Mouse (Mus musculus): Measurements from ENCODE around the gene Il1rl2. TPM values are rescaled to one million over a fixed set of nuclear protein-coding genes. Genes with fewer than 3 reads are reported as not detected.

The Il1rl2 gene
- polyA plus RNA-seq, 1 experiment from 2014 or later, result 0.85 TPM

- H3K27me3 ChIP-seq (replicated peaks; ENCODE audit: control insufficient read depth, insufficient read depth, low read length), result no peaks in the 10 kb centered on the region
- H3K4me1 ChIP-seq (ENCODE audit: control insufficient read depth, insufficient read depth, low read length), result no peaks in the 10 kb centered on the region
- WGBS, result 79% methylated on average over 2 of the region's 2 CpGs
- DNase-seq (ENCODE audit: low spot score) (no peak), ATAC-seq (no peak)
- no peak overlapping the region for H3K4me2 ChIP-seq (ENCODE audit: low read length)
- H3K4me3 ChIP-seq (ENCODE audit: low read depth, low read length), result no peak overlapping the region
- H3K9me3 ChIP-seq (replicated peaks; ENCODE audit: control insufficient read depth, low read length), result no peaks in the 10 kb centered on the region
- H3K9ac ChIP-seq (ENCODE audit: low read length), result no peak overlapping the region
- H3K36me3 ChIP-seq (ENCODE audit: control insufficient read depth, insufficient read depth, low read length), result no peaks in the 10 kb centered on the region
- no peak overlapping the region for H3K27ac ChIP-seq (ENCODE audit: low read depth, low read length)
Observed at GRCm38 (mm10) chr1:40358351-40358750, 33.9 kb downstream of the Il1rl2 start.

GRCm38 (mm10) chr1:40358771-40359181 lies 34.4 kb downstream of the Il1rl2 start:
- ATAC-seq (no peak), DNase-seq (ENCODE audit: low spot score) (no peak)
- H3K27ac ChIP-seq (ENCODE audit: low read depth, low read length), result no peak overlapping the region
- no peak overlapping the region for H3K4me3 ChIP-seq (ENCODE audit: low read depth, low read length)
- H3K9me3 ChIP-seq (replicated peaks; ENCODE audit: control insufficient read depth, low read length), result no peaks in the 10 kb centered on the region
- no peaks in the 10 kb centered on the region for H3K36me3 ChIP-seq (ENCODE audit: control insufficient read depth, insufficient read depth, low read length)
- H3K4me2 ChIP-seq (ENCODE audit: low read length), result no peak overlapping the region
- H3K9ac ChIP-seq (ENCODE audit: low read length), result no peak overlapping the region
- no peaks in the 10 kb centered on the region for H3K27me3 ChIP-seq (replicated peaks; ENCODE audit: control insufficient read depth, insufficient read depth, low read length)
- no peaks in the 10 kb centered on the region for H3K4me1 ChIP-seq (ENCODE audit: control insufficient read depth, insufficient read depth, low read length)
- 80% methylated on average over 4 of the region's 4 CpGs for WGBS

GRCm38 (mm10) chr1:40359731-40360130 lies 35.3 kb downstream of the Il1rl2 start:
- no peak for DNase-seq (ENCODE audit: low spot score)
- no peak overlapping the region for H3K27ac ChIP-seq (ENCODE audit: low read depth, low read length)

GRCm38 (mm10) chr1:40360969-40361368 lies 36.6 kb downstream of the Il1rl2 start:
- 57% methylated on average over 7 of the region's 7 CpGs for WGBS
- H3K4me1 ChIP-seq (ENCODE audit: control insufficient read depth, insufficient read depth, low read length), result no peaks in the 10 kb centered on the region
- H3K4me2 ChIP-seq (ENCODE audit: low read length), result no peak overlapping the region
- H3K36me3 ChIP-seq (ENCODE audit: control insufficient read depth, insufficient read depth, low read length), result no peaks in the 10 kb centered on the region
- no peak overlapping the region for H3K27ac ChIP-seq (ENCODE audit: low read depth, low read length)
- no peak overlapping the region for H3K4me3 ChIP-seq (ENCODE audit: low read depth, low read length)
- H3K27me3 ChIP-seq (replicated peaks; ENCODE audit: control insufficient read depth, insufficient read depth, low read length), result no peaks in the 10 kb centered on the region
- H3K9ac ChIP-seq (ENCODE audit: low read length), result no peak overlapping the region
- H3K9me3 ChIP-seq (replicated peaks; ENCODE audit: control insufficient read depth, low read length), result no peaks in the 10 kb centered on the region
- ATAC-seq, result no peak
- no peak for DNase-seq (ENCODE audit: low spot score)

More at GRCm38 (mm10) chr1:40359731-40360130, 35.3 kb downstream of the Il1rl2 start:
- H3K27me3 ChIP-seq (replicated peaks; ENCODE audit: control insufficient read depth, insufficient read depth, low read length), result no peaks in the 10 kb centered on the region
- H3K4me2 ChIP-seq (ENCODE audit: low read length), result no peak overlapping the region
- H3K4me1 ChIP-seq (ENCODE audit: control insufficient read depth, insufficient read depth, low read length), result no peaks in the 10 kb centered on the region
- ATAC-seq, result no peak
- WGBS, result 65% methylated on average over 2 of the region's 2 CpGs
- no peaks in the 10 kb centered on the region for H3K36me3 ChIP-seq (ENCODE audit: control insufficient read depth, insufficient read depth, low read length)
- no peaks in the 10 kb centered on the region for H3K9me3 ChIP-seq (replicated peaks; ENCODE audit: control insufficient read depth, low read length)
- H3K4me3 ChIP-seq (ENCODE audit: low read depth, low read length), result no peak overlapping the region
- H3K9ac ChIP-seq (ENCODE audit: low read length), result no peak overlapping the region

- H3K9ac ChIP-seq (ENCODE audit: low read length), result no peak overlapping the region
- H3K9me3 ChIP-seq (replicated peaks; ENCODE audit: control insufficient read depth, low read length), result no peaks in the 10 kb centered on the region
- no peaks in the 10 kb centered on the region for H3K27me3 ChIP-seq (replicated peaks; ENCODE audit: control insufficient read depth, insufficient read depth, low read length)
- WGBS, result 65% methylated on average over 1 of the region's 1 CpGs
- no peaks in the 10 kb centered on the region for H3K4me1 ChIP-seq (ENCODE audit: control insufficient read depth, insufficient read depth, low read length)
- H3K27ac ChIP-seq (ENCODE audit: low read depth, low read length), result no peak overlapping the region
- H3K4me2 ChIP-seq (ENCODE audit: low read length), result no peak overlapping the region
- no peaks in the 10 kb centered on the region for H3K36me3 ChIP-seq (ENCODE audit: control insufficient read depth, insufficient read depth, low read length)
- ATAC-seq (no peak), DNase-seq (ENCODE audit: low spot score) (no peak)
- H3K4me3 ChIP-seq (ENCODE audit: low read depth, low read length), result no peak overlapping the region
Observed at GRCm38 (mm10) chr1:40361596-40361995, 37.2 kb downstream of the Il1rl2 start.

GRCm38 (mm10) chr1:40362784-40363183 lies 38.4 kb downstream of the Il1rl2 start:
- Histone ChIP-seq H3K4me1 (ENCODE audit: control insufficient read depth, insufficient read depth, low read length) (no peaks in the 10 kb centered on the region), H3K36me3 (ENCODE audit: control insufficient read depth, insufficient read depth, low read length) (no peaks in the 10 kb centered on the region), H3K4me3 (ENCODE audit: low read depth, low read length) (no peak overlapping the region), H3K9me3 (replicated peaks; ENCODE audit: control insufficient read depth, low read length) (no peaks in the 10 kb centered on the region), H3K9ac (ENCODE audit: low read length) (no peak overlapping the region), H3K27ac (ENCODE audit: low read depth, low read length) (no peak overlapping the region), H3K4me2 (ENCODE audit: low read length) (no peak overlapping the region), H3K27me3 (replicated peaks; ENCODE audit: control insufficient read depth, insufficient read depth, low read length) (no peaks in the 10 kb centered on the region)
- ATAC-seq (no peak), DNase-seq (ENCODE audit: low spot score) (no peak)
- 79% methylated on average over 11 of the region's 11 CpGs for WGBS

- ATAC-seq (no peak), DNase-seq (ENCODE audit: low spot score) (no peak)
- no peak overlapping the region for H3K4me3 ChIP-seq (ENCODE audit: low read depth, low read length)
- no peak overlapping the region for H3K9ac ChIP-seq (ENCODE audit: low read length)
- no peaks in the 10 kb centered on the region for H3K27me3 ChIP-seq (replicated peaks; ENCODE audit: control insufficient read depth, insufficient read depth, low read length)
- WGBS, result 87% methylated on average over 3 of the region's 3 CpGs
- no peak overlapping the region for H3K4me2 ChIP-seq (ENCODE audit: low read length)
- H3K9me3 ChIP-seq (replicated peaks; ENCODE audit: control insufficient read depth, low read length), result no peaks in the 10 kb centered on the region
- no peaks in the 10 kb centered on the region for H3K36me3 ChIP-seq (ENCODE audit: control insufficient read depth, insufficient read depth, low read length)
- H3K27ac ChIP-seq (ENCODE audit: low read depth, low read length), result no peak overlapping the region
- H3K4me1 ChIP-seq (ENCODE audit: control insufficient read depth, insufficient read depth, low read length), result no peaks in the 10 kb centered on the region
Observed at GRCm38 (mm10) chr1:40372951-40373350, 48.5 kb downstream of the Il1rl2 start.

GRCm38 (mm10) chr1:40375148-40375547 lies 50.7 kb downstream of the Il1rl2 start:
- H3K27me3 ChIP-seq (replicated peaks; ENCODE audit: control insufficient read depth, insufficient read depth, low read length), result no peaks in the 10 kb centered on the region
- DNase-seq (ENCODE audit: low spot score), result no peak
- ATAC-seq, result no peak
- no peak overlapping the region for H3K27ac ChIP-seq (ENCODE audit: low read depth, low read length)
- no peak overlapping the region for H3K4me3 ChIP-seq (ENCODE audit: low read depth, low read length)
- 83% methylated on average over 4 of the region's 4 CpGs for WGBS
- H3K9me3 ChIP-seq (replicated peaks; ENCODE audit: control insufficient read depth, low read length), result no peaks in the 10 kb centered on the region
- H3K9ac ChIP-seq (ENCODE audit: low read length), result no peak overlapping the region
- H3K4me2 ChIP-seq (ENCODE audit: low read length), result no peak overlapping the region
- H3K36me3 ChIP-seq (ENCODE audit: control insufficient read depth, insufficient read depth, low read length), result no peaks in the 10 kb centered on the region
- no peaks in the 10 kb centered on the region for H3K4me1 ChIP-seq (ENCODE audit: control insufficient read depth, insufficient read depth, low read length)

- no peak for DNase-seq (ENCODE audit: low spot score)
- no peak overlapping the region for H3K27ac ChIP-seq (ENCODE audit: low read depth, low read length)
- no peak overlapping the region for H3K4me2 ChIP-seq (ENCODE audit: low read length)
- no peak overlapping the region for H3K4me3 ChIP-seq (ENCODE audit: low read depth, low read length)
- no peak overlapping the region for H3K9ac ChIP-seq (ENCODE audit: low read length)
- no peak for ATAC-seq
- H3K36me3 ChIP-seq (ENCODE audit: control insufficient read depth, insufficient read depth, low read length), result no peaks in the 10 kb centered on the region
- 71% methylated on average over 7 of the region's 7 CpGs for WGBS
- no peaks in the 10 kb centered on the region for H3K4me1 ChIP-seq (ENCODE audit: control insufficient read depth, insufficient read depth, low read length)
- no peaks in the 10 kb centered on the region for H3K27me3 ChIP-seq (replicated peaks; ENCODE audit: control insufficient read depth, insufficient read depth, low read length)
- H3K9me3 ChIP-seq (replicated peaks; ENCODE audit: control insufficient read depth, low read length), result no peaks in the 10 kb centered on the region
Observed at GRCm38 (mm10) chr1:40376745-40377144, 52.3 kb downstream of the Il1rl2 start.

Data from forebrain, embryonic 14.5 days (tissue).